Mouse (Mus musculus) spleen, adult 2 months (tissue): Measurements from ENCODE around the gene Tor3a. TPM values are rescaled to one million over a fixed set of nuclear protein-coding genes. Genes with fewer than 3 reads are reported as not detected.

ENCODE experiments used
- DNase-seq, 2 experiments: peaks; one replicate each; pipeline versions ENCODE4 v3.0.0 to v3.0.0-alpha.2; 2012 to 2021; ENCODE audit warnings: low spot score in 2 of 2, low read depth in 1 of 2
- H3K27ac ChIP-seq: fragments of 200-500 bp; 2 replicates; pipeline ENCODE4 v1.5.1; 2012; ENCODE audit warnings: low read length, inconsistent platforms; ENCODE audit not compliant: insufficient read depth
- H3K27me3 ChIP-seq: fragments of 200-500 bp; 2 replicates; pipeline ENCODE4 v1.6.1; 2012; ENCODE audit warnings: mild to moderate bottlenecking, moderate library complexity, low read length, inconsistent platforms; ENCODE audit not compliant: control insufficient read depth, insufficient read depth
- H3K36me3 ChIP-seq: fragments of 200-500 bp; 2 replicates; pipeline ENCODE4 v1.6.1; 2012; ENCODE audit warnings: mild to moderate bottlenecking, low read length, inconsistent platforms; ENCODE audit not compliant: control insufficient read depth, insufficient read depth
- H3K4me1 ChIP-seq: fragments of 200-500 bp; 2 replicates; pipeline ENCODE4 v1.6.1; 2011; ENCODE audit warnings: inconsistent platforms; ENCODE audit not compliant: control insufficient read depth, insufficient read depth, insufficient read length
- H3K4me3 ChIP-seq: fragments of 200-500 bp; 2 replicates; pipeline ENCODE4 v1.5.1; 2011; ENCODE audit warnings: mild to moderate bottlenecking, inconsistent platforms; ENCODE audit not compliant: insufficient read depth, insufficient read length; ENCODE audit errors: extremely low read depth
- CTCF ChIP-seq: fragments of 200-500 bp; IDR thresholded peaks from 2 replicates; pipeline ENCODE4 v1.5.1; 2011; ENCODE audit warnings: mild to moderate bottlenecking, inconsistent platforms; ENCODE audit not compliant: insufficient read depth, insufficient read length, insufficient replicate concordance; ENCODE audit errors: extremely low read depth
- POLR2A ChIP-seq: fragments of 200-500 bp; IDR thresholded peaks from 2 replicates; pipeline ENCODE4 v1.6.1; 2011; ENCODE audit warnings: low read depth, low read length, inconsistent platforms
- WGBS: fragments of 180-500 bp; shearing (Covaris S2); methylation state at CpG from one replicate; pipeline ENCODE4 v1.1.7; 2018; 5-methylcytosine and 5-hydroxymethylcytosine counted together
- polyA plus RNA-seq: library from polyadenylated mRNA; depleted of rRNA; stranded (reverse); fragments of >200 nt; gene quantifications from 2 replicates; pipeline ENCODE4 v1.2.3, GENCODE M21; 2012; rRNA removed

The Tor3a gene
- polyA plus RNA-seq, 1 experiment = 32.2 TPM

GRCm38 (mm10) chr1:156610257-156610656 lies 63.9 kb downstream of the Tor3a start:
- 68% methylated on average over 1 of the region's 1 CpGs for WGBS
- H3K4me1 ChIP-seq = peaks cover 1% of the 10 kb centered on the region; the same call in 1 of the 2 replicates
- no peak overlapping the region for H3K4me3 ChIP-seq
- no peaks in the 10 kb centered on the region for H3K36me3 ChIP-seq
- no peak for DNase-seq
- TF ChIP-seq POLR2A = no peak
- TF ChIP-seq CTCF = no peak
- H3K27me3 ChIP-seq = no peaks in the 10 kb centered on the region
- H3K27ac ChIP-seq = no peak overlapping the region

GRCm38 (mm10) chr1:156608496-156608895 lies 65.7 kb downstream of the Tor3a start:
- no peak overlapping the region for H3K27ac ChIP-seq
- no peaks in the 10 kb centered on the region for H3K36me3 ChIP-seq
- no peak for DNase-seq
- H3K4me3 ChIP-seq = no peak overlapping the region
- H3K4me1 ChIP-seq = no peaks in the 10 kb centered on the region; the same call in 1 of the 2 replicates
- no peaks in the 10 kb centered on the region for H3K27me3 ChIP-seq
- TF ChIP-seq CTCF = no peak
- no peak for TF ChIP-seq POLR2A
- WGBS = 93% methylated on average over 2 of the region's 2 CpGs

GRCm38 (mm10) chr1:156605940-156606339 lies 68.2 kb downstream of the Tor3a start:
- DNase-seq = no peak
- Histone ChIP-seq H3K4me3 (no peak overlapping the region), H3K27ac (no peak overlapping the region), H3K4me1 (no peaks in the 10 kb centered on the region; the same call in 1 of the 2 replicates), H3K36me3 (no peaks in the 10 kb centered on the region), H3K27me3 (no peaks in the 10 kb centered on the region)
- WGBS = 59% methylated on average over 2 of the region's 2 CpGs
- TF ChIP-seq CTCF (no peak), POLR2A (no peak)

- Histone ChIP-seq H3K4me3 (no peak overlapping the region), H3K4me1 (no peaks in the 10 kb centered on the region; the same call in 1 of the 2 replicates), H3K27me3 (no peaks in the 10 kb centered on the region), H3K36me3 (no peaks in the 10 kb centered on the region), H3K27ac (no peak overlapping the region)
- DNase-seq = no peak
- no peak for TF ChIP-seq CTCF
- TF ChIP-seq POLR2A = no peak
- WGBS = 71% methylated on average over 12 of the region's 12 CpGs
Measured at GRCm38 (mm10) chr1:156605094-156605866, 68.9 kb downstream of the Tor3a start.

Other genes with a start within 250 kb of the Tor3a start
- 21.3 and 26.0 TPM in 2 replicates for gene Soat1, start 200.0 kb downstream of the Tor3a start, polyA plus RNA-seq
- 15.4 and 17.3 TPM in 2 replicates for gene Gm10031, start 150.3 kb downstream of the Tor3a start, polyA plus RNA-seq
- 8.1 and 11.0 TPM in 2 replicates for gene Abl2, start 115.6 kb downstream of the Tor3a start, polyA plus RNA-seq
- 8.9 and 9.6 TPM in 2 replicates for gene Fam20b, start 44.7 kb upstream of the Tor3a start, polyA plus RNA-seq
- gene Angptl1, start 164.2 kb upstream of the Tor3a start, polyA plus RNA-seq = 0.02 TPM in 1 of 2 replicates, not detected in the other